Mouse (Mus musculus) kidney, adult 8-10 months (tissue): ENCODE measurements around the gene Crkl.

Source experiments
- DNase-seq, 2 experiments: peaks; one replicate each; pipeline ENCODE4 v3.0.0; 2022

Crkl gene

GRCm38 (mm10) chr16:17530640-17531288 is 79.0 kb downstream of the Crkl start, which contains the start of gene Thap7:
TSS of gene Thap7 (minus strand) at chr16:17531136.
- DNase-seq, result peak; percentile 95

GRCm38 (mm10) chr16:17532271-17532670 is 80.5 kb downstream of the Crkl start:
- DNase-seq, result peak in 1 of 2 experiments; percentile 64

- no peak for DNase-seq
Measured at GRCm38 (mm10) chr16:17532676-17533329, 81.0 kb downstream of the Crkl start.

- DNase-seq, result no peak
Measured at GRCm38 (mm10) chr16:17536584-17536983, 84.8 kb downstream of the Crkl start.
